Mouse (Mus musculus) layer of hippocampus, adult 11-12 months (tissue): ENCODE results near the gene Olfr635.
"Not testable (repeated sequence)": the region's sequence is repeated elsewhere in the genome, so short reads cannot be mapped to it uniquely, and the experiment has no call there.

Source experiments
- DNase-seq: peaks from one replicate; pipeline ENCODE4 v3.0.0; 2022; ENCODE audit warnings: low spot score

Olfr635 gene

DNA sequence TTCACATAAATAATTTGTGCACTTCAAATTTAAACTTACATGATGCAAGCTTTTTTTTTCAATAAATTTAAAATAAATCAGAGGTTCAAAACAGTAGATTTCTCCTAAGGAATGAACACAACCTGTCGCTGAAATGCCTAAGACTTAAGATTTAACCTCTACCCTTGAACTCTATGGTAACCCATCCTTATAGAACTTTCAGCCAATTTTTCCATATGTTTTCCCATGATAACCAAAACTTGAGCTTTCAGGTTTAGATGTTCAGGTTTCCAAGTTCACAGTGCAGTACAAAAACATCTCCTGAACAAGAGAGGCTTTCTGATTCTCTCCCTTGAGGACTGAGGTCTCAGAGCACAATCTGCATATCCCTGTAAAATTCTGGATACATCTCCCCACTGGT, at the start of gene Olfr635:
TSS of gene Olfr635 (plus strand) at position 301 of the 400 bp plus-strand sequence.
- DNase-seq: no peak

DNA sequence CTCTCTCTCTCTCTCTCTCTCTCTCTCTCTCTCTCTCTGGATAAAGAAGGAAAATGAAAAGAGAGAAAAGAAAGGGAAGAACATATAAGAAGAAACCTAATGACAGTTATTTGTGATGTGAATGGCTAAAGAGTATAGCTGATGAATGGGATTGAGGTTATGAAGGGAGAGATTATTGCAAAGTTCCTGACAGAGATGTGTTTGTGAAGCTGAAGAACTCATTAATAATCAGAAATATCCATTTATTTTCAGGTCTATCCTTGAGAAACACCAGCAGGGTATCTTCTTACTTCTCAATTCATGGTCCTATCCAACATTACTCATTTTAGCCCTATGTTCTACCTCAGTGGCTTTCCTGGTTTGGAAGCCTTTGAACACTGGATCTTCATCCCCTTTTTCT, 42.4 kb upstream of the Olfr635 start, which contains the start of gene Olfr631:
TSS of gene Olfr631 (plus strand) at position 301 of the 400 bp plus-strand sequence.
- DNase-seq: no peak

DNA sequence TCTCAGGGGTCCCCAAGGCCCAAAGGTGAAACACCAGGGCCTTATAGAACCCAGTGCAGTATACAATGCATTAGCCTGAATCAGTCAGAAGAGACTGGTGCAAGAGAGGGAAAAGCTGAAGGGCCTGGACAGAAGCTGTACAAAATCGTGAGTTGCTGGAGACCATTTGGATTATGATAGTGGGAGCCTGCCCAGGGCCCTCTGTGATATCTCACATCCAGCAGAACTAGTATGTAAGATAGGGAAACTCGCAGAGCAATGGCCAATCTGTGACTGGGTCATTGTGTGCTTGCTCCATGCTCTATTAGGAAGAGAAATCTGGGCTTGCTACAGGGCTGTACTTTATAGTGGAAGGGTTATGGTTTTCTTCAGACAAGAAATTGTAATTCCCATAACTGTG, 36.7 kb upstream of the Olfr635 start, which contains the start of gene Olfr632:
TSS of gene Olfr632 (plus strand) at position 84 of the 400 bp plus-strand sequence.
- DNase-seq: no peak

DNA sequence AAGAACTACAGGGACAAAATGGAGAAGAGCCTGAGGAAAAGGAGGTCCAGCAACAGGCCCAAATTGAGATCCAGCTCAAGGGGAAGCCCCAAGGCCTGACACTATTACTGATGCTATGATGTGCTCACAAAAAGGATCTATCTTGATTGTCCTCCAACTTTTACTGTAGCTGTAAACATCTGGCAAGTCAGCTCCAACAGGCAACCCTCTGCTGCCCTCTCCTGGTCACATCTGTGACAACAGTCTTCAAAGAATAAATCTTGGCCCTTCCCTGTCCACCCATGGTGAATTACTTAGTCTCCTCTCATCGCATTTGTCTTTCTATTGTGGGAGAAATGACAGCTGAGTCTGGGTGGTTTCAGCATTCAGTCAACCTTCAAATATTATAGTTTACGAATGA, 28.2 kb upstream of the Olfr635 start:
- DNase-seq: no peak

DNA sequence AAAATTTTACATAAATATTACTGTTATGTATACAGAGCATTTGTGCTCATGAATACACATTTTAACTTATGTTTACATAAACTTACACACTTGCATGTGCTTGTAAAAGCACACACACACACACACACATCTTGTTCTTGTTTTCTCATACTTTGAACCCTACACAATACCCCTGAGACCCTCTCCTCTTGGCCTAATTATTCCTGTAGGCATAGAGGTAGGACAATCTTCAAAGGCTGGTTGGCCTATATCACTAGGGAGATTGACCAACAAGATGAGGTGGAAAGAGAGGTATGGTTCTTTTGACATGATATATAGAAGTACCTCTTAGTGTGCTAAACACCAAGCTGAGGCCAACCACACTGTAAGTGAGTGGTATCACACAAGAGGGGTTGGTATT, 26.8 kb upstream of the Olfr635 start, which contains the start of gene Olfr633:
TSS of gene Olfr633 (plus strand) at position 301 of the 400 bp plus-strand sequence.
- DNase-seq: no peak

DNA sequence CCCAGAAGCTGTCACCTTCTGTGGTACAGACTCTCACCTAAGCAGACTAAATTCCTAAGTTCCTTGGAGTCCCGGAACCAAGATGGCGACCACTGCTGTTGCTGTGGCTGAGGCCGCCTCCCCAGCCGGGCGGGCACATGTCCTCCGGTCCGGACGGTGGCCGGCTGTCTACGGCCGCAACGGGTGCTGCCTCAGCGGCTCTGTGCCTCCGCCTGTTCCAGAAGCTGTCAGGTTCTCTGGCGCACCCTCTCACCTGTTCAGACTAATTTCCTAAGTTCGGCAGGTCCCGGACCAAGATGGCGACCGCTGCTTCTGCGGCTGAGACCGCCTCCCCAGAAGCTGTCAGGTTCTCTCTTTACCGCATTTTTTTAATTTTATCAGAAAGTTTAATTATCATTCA, 4.1 kb upstream of the Olfr635 start:
- DNase-seq: not testable (repeated sequence)

DNA sequence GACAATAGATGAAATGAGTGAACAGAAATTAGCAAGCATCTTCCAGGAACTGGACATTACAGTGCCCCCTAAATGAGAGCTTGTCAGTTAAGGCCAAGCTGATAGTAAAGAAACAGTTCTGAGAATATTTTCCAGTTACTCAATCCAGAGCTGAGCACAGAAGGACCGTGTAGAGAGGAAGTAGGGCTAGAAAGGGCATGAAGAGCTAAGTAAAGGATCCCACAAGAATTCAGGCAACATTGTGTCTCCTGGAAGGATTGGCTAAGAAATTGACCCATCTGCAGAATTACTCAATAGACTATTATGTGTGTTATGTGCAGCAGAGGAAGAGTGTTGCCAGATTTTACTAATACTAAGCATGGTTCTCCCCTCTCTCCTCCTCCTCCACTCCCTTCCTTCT, 830 bp downstream of the Olfr635 start:
- no peak for DNase-seq

DNA sequence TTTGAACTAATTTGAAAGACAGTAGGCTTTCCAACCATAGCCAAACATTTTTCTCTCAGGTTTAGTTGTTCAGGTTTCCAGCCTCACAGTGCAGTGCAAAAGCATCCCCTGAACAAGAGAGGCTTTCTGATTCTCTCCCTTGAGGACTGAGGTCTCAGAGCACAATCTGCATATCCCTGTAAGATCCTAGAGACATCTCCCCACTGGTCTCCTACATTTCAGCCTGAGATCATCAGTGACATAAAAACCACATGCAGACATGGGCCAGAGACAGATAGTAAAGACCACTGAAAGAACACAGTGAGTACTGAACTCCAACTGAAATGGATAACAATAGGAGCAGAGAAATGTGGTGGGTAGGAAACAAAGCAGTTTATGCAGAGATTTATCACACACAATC, 27.5 kb downstream of the Olfr635 start, which contains the start of gene Olfr638:
TSS of gene Olfr638 (plus strand) at position 301 of the 400 bp plus-strand sequence.
- DNase-seq: no peak

DNA sequence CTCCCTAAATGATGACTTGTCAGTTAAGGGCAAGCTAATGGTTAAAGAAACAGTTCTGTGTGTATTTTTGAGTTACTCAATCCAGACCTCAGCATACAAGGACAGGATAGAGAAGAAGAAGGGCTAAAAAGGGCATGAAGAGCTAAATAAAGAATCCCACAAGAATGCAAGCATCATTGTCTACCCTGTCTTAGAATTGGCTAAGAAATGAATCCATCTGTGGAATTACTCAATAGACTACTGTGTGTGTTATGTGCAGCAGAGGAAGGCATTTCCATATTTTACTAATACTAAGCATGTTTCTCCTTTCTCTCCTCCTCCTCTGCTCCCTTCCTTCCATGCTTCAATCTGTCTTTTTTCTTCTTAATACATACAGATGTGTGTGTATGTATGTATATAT, 28.2 kb downstream of the Olfr635 start:
- DNase-seq: no peak

DNA sequence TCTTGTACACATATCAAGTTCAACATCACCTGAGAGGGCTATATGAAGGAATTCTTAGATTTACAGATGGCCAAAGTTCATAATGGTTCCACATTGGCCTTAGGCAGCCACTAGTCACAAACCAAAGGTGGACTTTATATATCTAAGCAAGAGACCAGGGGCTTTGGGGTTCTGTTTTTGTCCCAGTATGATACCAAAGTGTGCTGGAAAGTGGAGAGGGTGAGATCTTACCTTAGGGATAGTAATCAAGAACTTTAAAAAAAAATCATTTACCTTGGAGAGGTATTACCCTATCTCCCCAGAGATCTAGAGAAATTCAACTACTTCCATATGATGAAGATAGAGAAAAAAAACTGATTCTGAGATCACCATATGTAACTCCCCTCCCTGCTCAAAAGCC, 46.3 kb downstream of the Olfr635 start, which contains the start of gene Olfr639:
TSS of gene Olfr639 (minus strand) at position 101 of the 400 bp plus-strand sequence.
- DNase-seq: no peak

DNA sequence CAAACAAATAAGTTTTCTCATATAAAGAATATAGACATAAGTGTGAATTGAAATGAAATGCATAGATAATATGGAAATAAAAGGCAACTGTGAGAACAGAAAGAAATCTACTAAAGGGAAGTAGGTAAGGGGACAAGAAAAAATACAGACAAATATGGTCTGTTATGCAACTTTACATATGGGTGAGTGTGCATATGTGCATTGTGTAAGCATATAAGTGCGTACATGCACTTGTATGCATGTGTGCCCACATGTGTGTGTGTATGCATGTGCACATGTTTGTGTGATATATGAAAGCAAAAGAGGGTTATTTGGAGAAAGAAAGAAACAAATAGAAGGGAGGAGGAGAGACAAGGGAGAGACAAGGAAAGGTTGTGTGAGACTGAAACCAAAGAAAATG, 48.0 kb downstream of the Olfr635 start:
- no peak for DNase-seq

DNA sequence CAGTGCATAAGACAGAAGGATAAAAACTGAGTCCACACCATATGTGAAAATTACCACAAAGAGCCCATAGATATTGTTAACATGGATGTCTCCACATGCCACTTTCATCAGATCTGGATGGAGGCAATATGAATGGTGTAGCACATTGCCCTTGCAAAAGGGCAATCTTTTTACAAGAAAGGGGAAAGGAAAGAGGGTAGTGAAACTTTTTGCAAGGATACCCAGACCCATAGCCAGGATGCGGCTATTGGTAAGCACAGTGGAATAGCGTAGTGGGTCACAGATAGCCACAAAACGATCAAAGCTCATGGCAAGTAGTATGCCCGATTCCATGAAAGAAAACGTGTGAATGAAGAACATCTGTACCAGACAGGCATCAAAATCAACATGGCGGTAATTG, 50.7 kb downstream of the Olfr635 start:
- DNase-seq: no peak

DNA sequence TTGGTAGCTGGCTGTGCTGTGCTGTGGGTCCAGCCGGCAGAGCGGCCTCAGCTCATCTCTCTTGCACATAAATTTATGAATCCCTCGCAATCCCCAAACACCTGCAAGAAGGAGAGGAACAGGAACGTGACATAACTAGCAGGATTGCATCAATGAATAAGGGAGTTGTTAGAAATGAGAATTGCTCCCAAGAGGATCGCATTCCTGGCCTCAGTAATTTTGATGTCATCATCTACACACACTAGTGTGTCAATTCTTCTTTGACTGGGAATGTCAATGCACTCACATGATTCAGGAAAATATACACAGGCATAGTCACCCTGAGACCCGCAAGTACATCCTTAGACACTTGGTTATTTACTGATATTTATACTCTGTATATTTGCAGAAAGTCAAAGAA, 54.5 kb downstream of the Olfr635 start, which contains the start of gene Olfr640:
TSS of gene Olfr640 (minus strand) at position 101 of the 400 bp plus-strand sequence.
- DNase-seq: no peak

DNA sequence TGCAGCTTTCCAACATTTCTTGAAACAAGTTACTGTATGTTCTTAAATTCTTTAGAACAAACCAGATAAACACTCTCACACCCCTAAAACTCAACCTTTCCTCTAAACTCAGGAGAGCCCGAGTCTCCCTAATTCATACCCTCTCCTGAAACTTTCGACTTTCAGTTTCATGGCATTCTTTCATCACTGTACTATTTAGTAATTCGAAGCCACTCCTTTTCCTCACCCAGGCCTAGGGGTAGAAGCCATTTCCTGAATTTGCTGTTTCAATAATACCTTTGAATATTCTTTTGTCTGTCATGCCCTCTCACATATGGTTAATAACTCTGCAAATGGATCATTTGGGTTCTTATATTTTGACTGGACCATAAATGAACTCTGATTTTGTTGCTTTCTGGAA, 56.0 kb downstream of the Olfr635 start:
- no peak for DNase-seq

DNA sequence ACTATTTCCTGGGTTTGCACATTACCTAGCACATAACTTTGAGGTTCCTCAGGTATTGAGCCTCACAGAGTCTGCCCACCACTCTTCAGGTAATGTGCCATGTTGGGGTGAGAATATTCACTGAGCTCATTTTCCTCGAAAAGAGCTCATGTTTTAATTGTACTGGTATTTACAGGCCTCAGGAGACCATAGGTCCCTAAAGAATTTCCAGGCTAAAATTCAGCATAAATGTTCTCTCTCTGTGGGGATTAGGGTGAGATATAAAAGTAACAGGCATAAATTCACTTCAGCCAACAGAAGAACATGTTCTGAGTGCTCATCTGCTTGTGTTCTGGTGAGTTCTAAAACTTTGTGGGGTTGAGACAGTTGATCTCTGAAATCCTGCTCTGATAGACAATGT, 64.2 kb downstream of the Olfr635 start, which contains the start of gene Olfr641:
TSS of gene Olfr641 (plus strand) at position 301 of the 400 bp plus-strand sequence.
- no peak for DNase-seq
